Mouse (Mus musculus) megakaryocyte, embryonic 14.5 days (primary cell): ENCODE data around the gene Nars2. TPM values are rescaled to one million over a fixed set of nuclear protein-coding genes. Genes with fewer than 3 reads are reported as not detected.

ENCODE experiments used
- H3K27me3 ChIP-seq: replicated peaks from 2 replicates; pipeline ENCODE3; 2012; ENCODE audit warnings: inconsistent platforms
- H3K36me3 ChIP-seq: replicated peaks from 2 replicates; pipeline ENCODE3; 2012; ENCODE audit warnings: low read length, inconsistent platforms, mixed read lengths
- H3K4me1 ChIP-seq: 2 replicates; pipeline ENCODE4 v1.6.1; 2012; ENCODE audit warnings: inconsistent platforms
- H3K4me3 ChIP-seq: replicated peaks from 2 replicates; pipeline ENCODE3; 2012; ENCODE audit warnings: moderate library complexity, mild to moderate bottlenecking, inconsistent platforms
- H3K9me3 ChIP-seq: 2 replicates; pipeline ENCODE4 v1.6.1; 2012; ENCODE audit warnings: inconsistent platforms
- FLI1 ChIP-seq: IDR thresholded peaks from 2 replicates; pipeline ENCODE4 v1.6.1; 2012; ENCODE audit warnings: low read length, inconsistent platforms, mixed read lengths
- GATA1 ChIP-seq: IDR thresholded peaks from 3 replicates; pipeline ENCODE4 v1.6.1; 2012; ENCODE audit warnings: mixed read lengths, low read length, inconsistent platforms, borderline replicate concordance
- polyA plus RNA-seq: library from polyadenylated mRNA; stranded (reverse); fragments of >175 nt; gene quantifications from 2 replicates; pipeline ENCODE4 v1.2.3, GENCODE M21; 2012; ENCODE audit warnings: low replicate concordance; ENCODE audit not compliant: insufficient read depth

Nars2 gene
- polyA plus RNA-seq, 1 experiment, result 1.1 TPM

DNA sequence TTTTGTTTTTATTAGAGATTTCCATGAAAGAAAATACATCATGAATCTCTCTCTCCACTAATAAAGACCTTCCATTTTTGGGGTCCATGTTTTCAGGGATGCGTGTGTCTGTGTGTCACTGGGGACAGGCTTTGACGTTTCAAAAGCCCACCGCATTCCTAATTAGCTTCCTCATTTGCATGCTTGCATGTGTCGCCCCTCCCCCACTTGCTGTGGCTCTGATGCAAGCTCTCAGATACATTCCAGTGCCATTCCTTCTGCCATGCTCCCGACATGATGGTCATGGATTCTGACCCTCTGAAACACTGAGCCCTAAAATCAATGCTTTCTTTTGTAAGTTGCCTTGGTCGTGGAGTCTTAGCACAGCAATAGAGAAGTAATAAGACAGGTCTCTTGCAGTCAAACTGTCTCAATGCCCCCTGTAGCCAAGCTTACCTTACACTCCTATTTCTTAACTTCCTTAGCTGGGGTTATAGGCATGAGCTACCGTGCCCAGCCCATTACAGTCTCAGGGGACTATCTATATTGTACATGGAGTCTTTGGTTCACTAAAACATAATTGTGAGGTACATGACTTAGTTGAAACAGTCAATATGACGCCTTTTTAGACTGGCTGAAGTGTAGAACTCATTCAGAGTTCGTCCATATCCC is 35.6 kb downstream of the Nars2 start:
- Histone ChIP-seq H3K9me3 (no peaks in the 10 kb centered on the region), H3K4me3 (no peak overlapping the region), H3K4me1 (peaks cover 61% of the 10 kb centered on the region), H3K36me3 (peaks cover 12% of the 10 kb centered on the region), H3K27me3 (no peaks in the 10 kb centered on the region)
- TF ChIP-seq GATA1 (no peak), FLI1 (no peak)

GRCm38 (mm10) chr7:96987676-96988075 is 36.4 kb downstream of the Nars2 start:
- Histone ChIP-seq H3K27me3 (no peaks in the 10 kb centered on the region), H3K36me3 (peaks cover 11% of the 10 kb centered on the region), H3K4me1 (peaks cover 62% of the 10 kb centered on the region), H3K4me3 (no peak overlapping the region), H3K9me3 (no peaks in the 10 kb centered on the region)
- TF ChIP-seq FLI1 (no peak), GATA1 (no peak)

DNA sequence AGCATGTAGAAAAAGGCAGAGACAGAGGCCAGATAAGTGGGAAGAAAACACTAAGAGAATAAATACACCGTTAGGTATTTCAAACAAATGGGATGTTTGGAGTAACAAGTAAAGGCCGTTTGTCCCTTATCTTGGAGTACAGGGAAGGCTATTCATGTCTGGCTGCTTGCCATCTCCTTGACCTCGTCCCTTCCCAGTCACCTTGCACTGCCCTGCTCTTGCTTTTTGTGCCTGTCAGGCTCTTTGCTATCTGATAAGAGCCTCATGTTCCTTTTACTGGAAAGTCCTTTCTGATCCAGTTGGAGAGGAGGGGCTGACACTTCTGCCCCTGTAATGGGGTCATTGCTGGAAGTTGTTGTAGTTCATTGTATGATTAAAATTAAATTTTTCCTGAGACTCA is 61.7 kb downstream of the Nars2 start:
- peaks cover 16% of the 10 kb centered on the region for H3K36me3 ChIP-seq
- no peak overlapping the region for H3K4me3 ChIP-seq
- 0 out of 2 replicates have a peak, but pooled peaks cover 4% of the 10 kb centered on the region for H3K9me3 ChIP-seq
- no peaks in the 10 kb centered on the region for H3K27me3 ChIP-seq
- H3K4me1 ChIP-seq, result peaks cover 7% of the 10 kb centered on the region
- no peak for TF ChIP-seq FLI1
- TF ChIP-seq GATA1, result no peak

DNA sequence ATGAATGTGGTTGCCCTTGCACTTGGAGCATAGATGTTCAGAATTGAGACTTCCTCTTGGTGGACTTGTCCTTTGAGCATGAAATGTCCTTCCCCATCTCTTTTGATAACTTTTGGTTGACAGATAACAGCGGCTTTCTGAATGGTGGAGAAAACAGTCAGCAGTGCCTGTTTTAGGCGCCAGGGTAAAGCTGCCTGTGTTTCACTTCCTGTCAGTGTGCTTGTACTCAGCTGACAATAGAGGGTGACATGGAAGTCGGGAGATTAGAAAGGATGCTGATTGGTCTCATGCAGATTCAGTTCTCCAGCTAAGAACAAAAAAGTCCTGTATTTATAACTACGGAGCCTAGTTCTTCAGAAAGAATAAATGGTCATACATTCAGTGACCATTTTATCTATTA is 66.7 kb downstream of the Nars2 start:
- TF ChIP-seq FLI1, result no peak
- TF ChIP-seq GATA1, result no peak
- Histone ChIP-seq H3K9me3 (0 out of 2 replicates have a peak, but pooled peaks cover 4% of the 10 kb centered on the region), H3K4me1 (peaks cover 26% of the 10 kb centered on the region), H3K27me3 (no peaks in the 10 kb centered on the region), H3K4me3 (no peak overlapping the region), H3K36me3 (peaks cover 10% of the 10 kb centered on the region)

DNA sequence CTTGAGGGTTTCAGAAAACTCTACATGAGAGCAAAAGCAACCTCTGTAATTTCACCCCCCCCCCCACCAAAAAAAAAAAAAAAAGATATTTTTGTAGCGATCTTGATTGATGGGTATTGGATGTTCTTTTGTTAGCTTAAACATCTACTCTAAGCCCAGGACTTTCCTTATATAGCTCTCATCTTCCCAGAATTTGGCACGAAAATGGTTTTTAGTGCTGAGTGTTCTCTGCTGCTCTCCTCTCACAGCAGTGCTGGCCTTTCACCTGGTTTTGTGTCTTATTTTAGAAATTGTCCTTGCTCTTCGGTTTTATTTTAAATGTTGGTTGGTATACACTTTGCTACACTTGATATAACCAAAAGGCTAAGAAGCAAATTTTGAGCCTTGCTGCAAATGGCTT is 67.1 kb downstream of the Nars2 start:
- H3K36me3 ChIP-seq, result peaks cover 10% of the 10 kb centered on the region
- no peak overlapping the region for H3K4me3 ChIP-seq
- TF ChIP-seq GATA1, result no peak
- TF ChIP-seq FLI1, result no peak
- H3K4me1 ChIP-seq, result peaks cover 25% of the 10 kb centered on the region
- H3K27me3 ChIP-seq, result no peaks in the 10 kb centered on the region
- 0 out of 2 replicates have a peak, but pooled peaks cover 4% of the 10 kb centered on the region for H3K9me3 ChIP-seq

GRCm38 (mm10) chr7:97019303-97019702 is 68.0 kb downstream of the Nars2 start:
- TF ChIP-seq GATA1, result no peak
- no peak for TF ChIP-seq FLI1
- Histone ChIP-seq H3K36me3 (peaks cover 10% of the 10 kb centered on the region), H3K27me3 (no peaks in the 10 kb centered on the region), H3K9me3 (0 out of 2 replicates have a peak, but pooled peaks cover 4% of the 10 kb centered on the region), H3K4me3 (no peak overlapping the region), H3K4me1 (peaks cover 25% of the 10 kb centered on the region)

DNA sequence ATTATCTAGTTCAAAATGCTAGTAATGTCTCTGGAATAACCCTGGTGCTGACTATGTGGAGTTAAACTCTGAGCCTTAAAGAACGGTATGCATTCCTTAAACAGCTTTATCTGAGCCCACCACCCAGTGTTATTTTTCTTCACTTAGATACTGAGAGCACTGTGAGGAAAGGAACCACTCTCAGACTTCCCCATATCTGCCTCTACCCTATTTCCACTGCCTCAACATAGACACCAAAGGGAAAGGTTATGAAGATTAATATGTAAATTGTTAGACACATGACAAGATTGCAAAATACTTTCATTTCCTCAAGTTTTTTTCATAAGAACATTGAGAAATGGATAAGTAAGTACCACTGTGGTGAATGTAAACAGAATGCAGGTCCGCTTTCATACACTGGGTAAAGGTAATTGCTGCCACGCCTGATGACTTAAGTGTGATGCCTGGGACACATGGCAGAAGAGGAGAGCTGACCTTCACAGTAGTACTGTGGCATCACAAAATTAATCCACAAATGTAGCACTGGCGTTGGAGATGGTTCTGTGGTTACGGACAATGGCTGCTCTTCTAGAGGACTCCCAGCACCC is 75.6 kb downstream of the Nars2 start:
- Histone ChIP-seq H3K27me3 (no peaks in the 10 kb centered on the region), H3K4me3 (no peak overlapping the region), H3K9me3 (no peaks in the 10 kb centered on the region), H3K36me3 (peaks cover 29% of the 10 kb centered on the region), H3K4me1 (peaks cover 20% of the 10 kb centered on the region)
- TF ChIP-seq GATA1, result no peak
- no peak for TF ChIP-seq FLI1

DNA sequence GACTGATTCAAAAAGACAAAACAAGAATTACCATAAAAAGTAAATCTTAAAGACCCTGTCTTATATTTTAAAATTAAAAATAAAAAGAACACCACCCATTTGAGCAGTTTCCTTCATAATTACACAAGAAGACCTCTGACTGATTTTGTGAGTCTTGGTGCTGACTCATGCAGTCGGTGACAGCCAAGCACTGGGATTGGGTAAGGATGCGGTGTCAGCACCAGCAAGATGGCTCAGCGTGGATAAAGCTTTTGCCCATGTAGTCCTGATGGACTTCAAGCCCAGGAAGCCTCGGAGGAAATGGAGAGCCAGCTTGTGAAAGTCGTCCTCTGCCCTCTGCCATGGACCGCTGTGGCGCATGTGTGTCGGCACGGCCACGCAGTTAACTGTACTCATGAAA is 77.8 kb downstream of the Nars2 start:
- no peak for TF ChIP-seq GATA1
- no peak for TF ChIP-seq FLI1
- Histone ChIP-seq H3K36me3 (peaks cover 39% of the 10 kb centered on the region), H3K27me3 (no peaks in the 10 kb centered on the region), H3K4me1 (peaks cover 20% of the 10 kb centered on the region), H3K9me3 (no peaks in the 10 kb centered on the region), H3K4me3 (no peak overlapping the region)

GRCm38 (mm10) chr7:97032412-97032811 is 81.1 kb downstream of the Nars2 start:
- no peaks in the 10 kb centered on the region for H3K9me3 ChIP-seq
- H3K36me3 ChIP-seq, result peaks cover 49% of the 10 kb centered on the region
- no peak for TF ChIP-seq FLI1
- no peak for TF ChIP-seq GATA1
- no peaks in the 10 kb centered on the region for H3K27me3 ChIP-seq
- no peak overlapping the region for H3K4me3 ChIP-seq
- H3K4me1 ChIP-seq, result peaks cover 9% of the 10 kb centered on the region

DNA sequence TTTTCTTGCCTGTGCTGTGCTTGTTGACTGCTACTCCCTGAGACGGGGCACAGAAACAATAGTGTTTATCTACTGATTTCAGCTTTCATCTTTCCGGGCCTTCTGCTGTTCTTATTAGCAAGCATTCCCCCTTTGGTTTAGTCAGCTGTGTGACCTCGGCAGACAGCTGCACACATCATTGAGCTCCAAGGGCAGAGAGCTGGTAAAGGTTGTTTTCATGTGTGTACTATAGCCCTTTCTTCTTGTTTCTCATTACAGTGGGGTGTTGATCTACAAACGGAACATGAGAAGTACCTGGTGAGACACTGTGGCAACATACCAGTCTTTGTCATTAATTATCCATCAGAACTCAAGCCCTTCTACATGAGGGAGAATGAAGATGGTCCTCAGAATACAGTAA is 88.3 kb downstream of the Nars2 start:
- TF ChIP-seq GATA1 (no peak), FLI1 (no peak)
- Histone ChIP-seq H3K9me3 (no peaks in the 10 kb centered on the region), H3K4me3 (no peak overlapping the region), H3K4me1 (peaks cover 3% of the 10 kb centered on the region; the same call in 1 of the 2 replicates), H3K27me3 (no peaks in the 10 kb centered on the region), H3K36me3 (peaks cover 68% of the 10 kb centered on the region)
